Mouse (Mus musculus) heart, embryonic 10.5 days (tissue): ENCODE measurements around the gene Eml4. TPM values are rescaled to one million over a fixed set of nuclear protein-coding genes. Genes with fewer than 3 reads are reported as not detected.

Experiments
- DNase-seq: peaks from one replicate; pipeline ENCODE4 v3.0.0-alpha.2; 2017; ENCODE audit warnings: low spot score
- H3K27ac ChIP-seq: fragments of 300-500 bp; sonication (generic); 2 replicates; pipeline ENCODE4 v1.5.1; 2016; ENCODE audit warnings: mild to moderate bottlenecking
- H3K27me3 ChIP-seq: fragments of 300-500 bp; sonication (generic); 2 replicates; pipeline ENCODE4 v1.6.1; 2016; ENCODE audit warnings: mild to moderate bottlenecking; ENCODE audit not compliant: poor library complexity, insufficient read depth, severe bottlenecking
- H3K36me3 ChIP-seq: fragments of 300-500 bp; sonication (generic); 2 replicates; pipeline ENCODE4 v1.6.1; 2016; ENCODE audit warnings: mild to moderate bottlenecking, moderate library complexity
- H3K4me1 ChIP-seq: fragments of 300-500 bp; sonication (generic); 2 replicates; pipeline ENCODE4 v1.6.1; 2016; ENCODE audit warnings: mild to moderate bottlenecking
- H3K4me3 ChIP-seq: fragments of 300-500 bp; sonication (generic); 2 replicates; pipeline ENCODE4 v1.5.1; 2016; ENCODE audit warnings: mild to moderate bottlenecking, moderate library complexity
- H3K9me3 ChIP-seq: fragments of 300-500 bp; sonication (generic); 2 replicates; pipeline ENCODE4 v1.6.1; 2016; ENCODE audit warnings: mild to moderate bottlenecking, moderate library complexity
- WGBS: fragments of 180-500 bp; shearing (Covaris S2); methylation state at CpG from one replicate; pipeline ENCODE4 v1.1.7; 2016; 5-methylcytosine and 5-hydroxymethylcytosine counted together
- polyA plus RNA-seq: library from polyadenylated mRNA; unstranded; fragments of >200 nt; fragmentation: Nextera tagmentation; extraction: Ambion mirVana; gene quantifications from 2 replicates; pipeline ENCODE4 v1.2.1, GENCODE M21; 2016

Gene Eml4
- polyA plus RNA-seq, 1 experiment from 2014 or later: 37.3 TPM

DNA sequence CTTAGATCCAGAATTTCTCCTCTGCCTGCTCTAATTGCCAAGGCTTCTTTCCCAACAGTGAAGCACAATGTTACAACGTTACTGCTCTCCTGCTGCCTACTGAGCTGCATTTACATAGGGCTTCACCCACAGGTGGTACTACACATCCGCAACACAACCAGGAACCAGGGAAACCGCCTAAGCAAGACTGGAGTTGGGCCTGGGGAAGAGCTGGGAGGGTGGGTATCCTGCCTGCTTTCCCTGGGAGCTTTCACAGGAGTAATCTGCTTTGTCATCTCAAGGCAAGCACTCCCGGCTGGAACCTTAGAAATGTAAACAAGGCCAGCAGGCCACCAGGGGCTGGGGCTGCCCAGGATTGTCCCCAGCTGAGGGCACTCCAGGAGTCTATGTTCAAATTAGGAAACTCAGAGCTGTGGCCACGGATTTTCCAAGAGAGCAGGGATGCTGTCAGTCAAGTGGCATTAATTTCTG, 175.4 kb downstream of the Eml4 start:
- H3K27me3 ChIP-seq: no peaks in the 10 kb centered on the region
- H3K36me3 ChIP-seq: no peaks in the 10 kb centered on the region
- H3K9me3 ChIP-seq: no peaks in the 10 kb centered on the region
- no peak for DNase-seq
- peak overlapping the region; percentile 87 for H3K27ac ChIP-seq
- no peak overlapping the region for H3K4me3 ChIP-seq
- H3K4me1 ChIP-seq: peaks cover 38% of the 10 kb centered on the region
- 6% methylated on average over 5 of the region's 5 CpGs for WGBS

DNA sequence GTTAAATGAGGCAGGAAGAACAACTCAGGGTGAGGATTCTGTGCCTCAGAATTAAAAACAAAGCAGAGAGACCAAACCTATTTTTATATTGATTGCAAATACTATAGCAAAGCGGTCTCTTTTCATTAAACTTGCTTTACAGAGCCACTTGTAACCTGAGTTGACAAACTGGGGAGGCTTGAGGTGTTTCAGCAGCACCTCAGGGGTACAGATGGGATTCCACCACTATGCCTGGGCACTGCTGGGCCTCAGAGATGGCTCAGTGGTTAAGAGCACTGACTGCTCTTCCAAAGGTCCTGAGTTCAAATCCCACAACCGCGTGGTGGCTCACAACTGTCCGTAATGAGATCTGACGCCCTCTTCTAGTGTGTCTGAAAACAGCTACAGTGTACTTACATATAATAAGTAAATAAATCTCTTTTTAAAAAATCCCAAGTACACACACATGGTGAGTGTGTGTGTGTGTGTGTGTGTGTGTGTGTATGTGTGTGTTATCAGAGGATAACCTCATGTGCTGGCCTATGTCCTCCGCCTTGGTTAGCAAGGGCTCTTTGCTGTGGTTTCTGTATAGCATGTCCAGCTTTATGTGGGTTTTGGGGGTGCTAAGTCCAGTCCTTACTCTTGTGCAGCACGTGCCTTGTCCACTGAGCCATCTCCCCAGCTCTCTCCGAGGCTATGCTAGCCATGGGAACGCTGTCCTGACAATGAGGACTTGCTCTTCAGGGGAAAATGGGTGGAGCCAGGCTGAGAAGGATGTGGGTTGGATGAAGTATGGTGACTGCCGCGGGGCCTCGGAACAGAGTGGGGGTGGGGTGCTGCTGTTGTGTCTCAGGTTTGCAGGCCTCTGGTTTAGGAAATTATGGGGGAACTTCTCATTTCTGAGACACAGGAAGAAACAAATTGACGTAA, 176.1 kb downstream of the Eml4 start:
- peak; percentile 90 for DNase-seq
- no peaks in the 10 kb centered on the region for H3K27me3 ChIP-seq

DNA sequence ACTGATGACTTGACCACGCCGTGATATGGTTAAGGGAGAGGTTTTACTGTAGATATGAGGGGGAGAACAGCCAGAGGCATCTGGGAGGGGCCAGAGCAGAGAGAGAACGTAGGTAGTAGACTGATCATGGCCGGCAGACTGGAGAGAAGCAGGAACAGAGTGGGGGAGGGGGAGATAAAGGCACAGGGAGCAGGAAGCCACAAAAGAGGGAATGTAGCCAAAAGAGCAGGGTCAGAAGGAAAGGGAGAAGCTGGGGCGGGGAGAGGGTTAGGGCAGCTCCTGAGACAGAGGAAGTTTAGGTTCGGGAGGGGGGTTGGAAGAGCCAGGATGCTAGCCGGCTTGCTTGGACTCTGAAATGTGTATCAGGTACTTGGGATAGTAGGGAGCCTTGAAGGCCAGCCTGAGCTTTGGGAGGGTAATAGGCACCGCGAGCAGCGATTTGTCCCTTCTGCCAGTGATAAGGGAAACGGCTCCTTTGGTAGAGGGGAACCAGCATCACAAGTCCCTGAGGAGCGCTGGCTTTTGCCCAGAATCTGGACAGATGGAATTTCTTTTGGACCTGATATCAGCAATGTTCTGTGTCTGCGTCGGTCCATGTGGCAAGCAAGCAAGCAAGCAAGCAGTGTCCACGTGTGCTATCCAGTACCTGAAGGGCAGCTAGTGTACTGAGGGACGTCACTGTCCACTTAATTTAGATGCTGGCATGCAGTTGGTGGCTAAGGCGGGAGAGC, 177.1 kb downstream of the Eml4 start:
- peak overlapping the region; percentile 49 for H3K4me3 ChIP-seq
- 12% methylated on average over 17 of the region's 17 CpGs for WGBS
- peak overlapping the region; percentile 87 for H3K27ac ChIP-seq
- H3K36me3 ChIP-seq: no peaks in the 10 kb centered on the region
- H3K27me3 ChIP-seq: no peaks in the 10 kb centered on the region
- H3K9me3 ChIP-seq: no peaks in the 10 kb centered on the region
- peak; percentile 87 for DNase-seq
- peaks cover 38% of the 10 kb centered on the region for H3K4me1 ChIP-seq

More for the DNA sequence above, 176.1 kb downstream of the Eml4 start:
- Histone ChIP-seq H3K9me3 (no peaks in the 10 kb centered on the region), H3K4me1 (peaks cover 38% of the 10 kb centered on the region), H3K27ac (peak overlapping the region; percentile 87), H3K4me3 (peak overlapping the region; percentile 49), H3K36me3 (no peaks in the 10 kb centered on the region)
- 20% methylated on average over 13 of the region's 13 CpGs for WGBS

Other genes with a start within 250 kb of the Eml4 start
- 13.8 and 27.4 TPM in 2 replicates for gene Pkdcc, start 135.6 kb upstream of the Eml4 start, polyA plus RNA-seq
- 173 and 177 TPM in 2 replicates for gene Cox7a2l, start 166.4 kb downstream of the Eml4 start, polyA plus RNA-seq